Mouse (Mus musculus): ENCODE results near the gene Xntrpc.

DNA sequence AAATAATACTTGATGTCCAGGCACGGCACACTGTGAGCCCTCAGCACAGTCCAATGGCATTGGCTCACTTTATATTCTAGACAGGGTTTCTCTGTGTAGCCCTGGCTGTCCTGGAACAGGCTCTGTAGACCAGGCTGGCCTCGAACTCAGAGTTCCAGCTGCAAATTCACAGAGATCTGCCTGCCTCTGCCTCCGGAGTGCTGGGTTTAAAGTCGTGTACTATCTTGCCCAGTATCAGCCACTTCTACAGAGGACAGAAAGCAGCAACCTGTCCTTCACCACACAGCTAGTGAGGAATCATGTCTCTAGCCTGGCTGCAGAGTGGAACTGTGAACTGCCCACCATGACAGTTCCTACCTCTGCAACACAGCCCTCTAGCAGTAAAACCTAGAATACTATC lies 44.2 kb downstream of the Xntrpc start:
- TF ChIP-seq POLR2A (IDR thresholded peaks at IDR 0.05; ENCODE audit: extremely low read depth, insufficient read depth, low read length) (no peak), CTCF (IDR thresholded peaks at IDR 0.05; ENCODE audit: extremely low read depth, insufficient read depth, low read length) (no peak)
